Mouse (Mus musculus) embryonic stem cell, embryonic (primary cell): ENCODE data around the gene Syne1.

Experiments used
- CTCF ChIA-PET, 4 experiments: fragments of 300-600 bp in 2 of 4; fragments of 350-600 bp in 2 of 4; sonication (Branson Sonifier 250); formaldehyde crosslinking; loops; one replicate each; lab custom pipeline; 2022; ENCODE audit warnings: inconsistent platforms in 2 of 4; lab: Charles Lee
- POLR2A ChIA-PET, 4 experiments: fragments of 300-600 bp in 2 of 4; fragments of 350-600 bp in 2 of 4; sonication (Branson Sonifier 250); formaldehyde crosslinking; loops; one replicate each; lab custom pipeline; 2022; ENCODE audit warnings: antibody characterized with exemption in 4 of 4, inconsistent platforms in 1 of 4; lab: Charles Lee

Gene Syne1

GRCm38 (mm10) chr10:5032192-5033048, 518.9 kb downstream of the Syne1 start:
- ChIA-PET POLR2A (interaction anchor here in 1 of 4 experiments (0.6 kb wide), 1 partner anchor 941 kb away, joined by 3 read pairs; no protein-coding TSS in a partner anchor), CTCF (no interaction called here)

- ChIA-PET CTCF (interaction anchor here in 2 of 4 experiments (0.7 kb wide), 2 partner anchors 106 to 1978 kb away, joined by 4 to 6 read pairs; no protein-coding TSS in a partner anchor), POLR2A (interaction anchor here in 1 of 4 experiments (0.6 kb wide), 1 partner anchor 965 kb away, joined by 3 read pairs; no protein-coding TSS in a partner anchor)
Observed at GRCm38 (mm10) chr10:5029883-5030282, 521.4 kb downstream of the Syne1 start.

- POLR2A ChIA-PET: interaction anchor here in 1 of 4 experiments (0.7 kb wide), 1 partner anchor 129 kb away, joined by 3 read pairs; no protein-coding TSS in a partner anchor
Observed at GRCm38 (mm10) chr10:5029161-5029560, 522.1 kb downstream of the Syne1 start.

GRCm38 (mm10) chr10:5028301-5028700, 523.0 kb downstream of the Syne1 start:
- POLR2A ChIA-PET: interaction anchor here in 2 of 4 experiments (0.5 to 2.2 kb wide), 3 partner anchors 12 to 708 kb away, joined by 4 to 6 read pairs (median 5); no protein-coding TSS in a partner anchor
- CTCF ChIA-PET: interaction anchor here in 1 of 4 experiments (0.9 kb wide), 1 partner anchor 134 kb away, joined by 3 read pairs; no protein-coding TSS in a partner anchor

More at GRCm38 (mm10) chr10:5029161-5029560, 522.1 kb downstream of the Syne1 start:
- CTCF ChIA-PET: interaction anchor here in 2 of 4 experiments (0.7 kb wide), 2 partner anchors 105 to 1978 kb away, joined by 4 to 6 read pairs; no protein-coding TSS in a partner anchor

- ChIA-PET CTCF (no interaction called here), POLR2A (interaction anchor here in 1 of 4 experiments (2.2 kb wide), 1 partner anchor 11 kb away, joined by 6 read pairs; no protein-coding TSS in a partner anchor)
Observed at GRCm38 (mm10) chr10:5027208-5027607, 524.1 kb downstream of the Syne1 start.

- ChIA-PET POLR2A (interaction anchor here in 1 of 4 experiments (0.6 kb wide), 1 partner anchor 227 kb away, joined by 3 read pairs; no protein-coding TSS in a partner anchor), CTCF (no interaction called here)
Observed at GRCm38 (mm10) chr10:5025906-5026305, 525.4 kb downstream of the Syne1 start.

GRCm38 (mm10) chr10:5017148-5017547, 534.1 kb downstream of the Syne1 start:
- ChIA-PET POLR2A (interaction anchor here in 1 of 4 experiments (1.7 kb wide), 1 partner anchor 10 kb away, joined by 6 read pairs; no protein-coding TSS in a partner anchor), CTCF (no interaction called here)

- ChIA-PET POLR2A (no interaction called here), CTCF (interaction anchor here in 1 of 4 experiments (0.5 to 0.6 kb wide), 2 partner anchors 9 to 382 kb away, joined by 3 read pairs; no protein-coding TSS in a partner anchor)
Observed at GRCm38 (mm10) chr10:5014976-5015375, 536.3 kb downstream of the Syne1 start.

- POLR2A ChIA-PET: no interaction called here
- CTCF ChIA-PET: no interaction called here
Observed at GRCm38 (mm10) chr10:5012004-5012403, 539.3 kb downstream of the Syne1 start.

- POLR2A ChIA-PET: no interaction called here
- CTCF ChIA-PET: interaction anchor here in 1 of 4 experiments (0.5 kb wide), 1 partner anchor 576 kb away, joined by 3 read pairs; no protein-coding TSS in a partner anchor
Observed at GRCm38 (mm10) chr10:5008795-5009366, 542.4 kb downstream of the Syne1 start.

GRCm38 (mm10) chr10:4996592-4996991, 554.7 kb downstream of the Syne1 start:
- CTCF ChIA-PET: no interaction called here
- POLR2A ChIA-PET: no interaction called here

- POLR2A ChIA-PET: no interaction called here
- CTCF ChIA-PET: no interaction called here
Observed at GRCm38 (mm10) chr10:4993802-4994201, 557.5 kb downstream of the Syne1 start.

- ChIA-PET CTCF (interaction anchor here in 1 of 4 experiments (0.7 kb wide), 1 partner anchor 206 kb away, joined by 7 read pairs; no protein-coding TSS in a partner anchor), POLR2A (no interaction called here)
Observed at GRCm38 (mm10) chr10:4983919-4984318, 567.4 kb downstream of the Syne1 start.

- CTCF ChIA-PET: no interaction called here
- POLR2A ChIA-PET: no interaction called here
Observed at GRCm38 (mm10) chr10:4977374-4977773, 573.9 kb downstream of the Syne1 start.

GRCm38 (mm10) chr10:4976557-4976956, 574.7 kb downstream of the Syne1 start:
- ChIA-PET POLR2A (no interaction called here), CTCF (no interaction called here)

- ChIA-PET POLR2A (no interaction called here), CTCF (no interaction called here)
Observed at GRCm38 (mm10) chr10:4974246-4974645, 577.0 kb downstream of the Syne1 start.

- POLR2A ChIA-PET: interaction anchor here in 1 of 4 experiments (0.5 kb wide), 1 partner anchor 865 kb away, joined by 3 read pairs; no protein-coding TSS in a partner anchor
- CTCF ChIA-PET: no interaction called here
Observed at GRCm38 (mm10) chr10:4972026-4972425, 579.3 kb downstream of the Syne1 start.

- POLR2A ChIA-PET: interaction anchor here in 1 of 4 experiments (0.5 kb wide), 1 partner anchor 864 kb away, joined by 3 read pairs; no protein-coding TSS in a partner anchor
Observed at GRCm38 (mm10) chr10:4971586-4971985, 579.7 kb downstream of the Syne1 start.

GRCm38 (mm10) chr10:4971156-4971555, 580.1 kb downstream of the Syne1 start:
- ChIA-PET POLR2A (no interaction called here), CTCF (interaction anchor here in 1 of 4 experiments (0.7 kb wide), 1 partner anchor 16 kb away, joined by 4 read pairs; no protein-coding TSS in a partner anchor)

More at GRCm38 (mm10) chr10:4971586-4971985, 579.7 kb downstream of the Syne1 start:
- CTCF ChIA-PET: no interaction called here
